Mouse (Mus musculus) bone marrow, adult 2 months (tissue): ENCODE results near the gene Psapl1. TPM values are rescaled to one million over a fixed set of nuclear protein-coding genes. Genes with fewer than 3 reads are reported as not detected.
"Not testable (repeated sequence)": the region's sequence is repeated elsewhere in the genome, so short reads cannot be mapped to it uniquely, and the experiment has no call there.

Source experiments
- H3K27ac ChIP-seq: fragments of 200-500 bp; 2 replicates; pipeline ENCODE4 v1.5.1; 2012; ENCODE audit warnings: low read depth, mild to moderate bottlenecking, control low read depth, inconsistent platforms, low read length; ENCODE audit not compliant: control insufficient read depth, poor library complexity, insufficient read depth
- H3K4me1 ChIP-seq: fragments of 200-500 bp; 2 replicates; pipeline ENCODE4 v1.6.1; 2011; ENCODE audit warnings: low read length; ENCODE audit not compliant: control insufficient read depth, insufficient read depth
- H3K4me3 ChIP-seq: fragments of 200-500 bp; replicated peaks from 2 replicates; pipeline ENCODE3; 2011; ENCODE audit warnings: mild to moderate bottlenecking, low read depth, low read length, control low read depth; ENCODE audit not compliant: control insufficient read depth
- CTCF ChIP-seq: fragments of 200-500 bp; IDR thresholded peaks from 2 replicates; pipeline ENCODE4 v1.5.1; 2011; ENCODE audit warnings: low read length, control low read depth; ENCODE audit not compliant: control insufficient read depth, insufficient read depth
- POLR2A ChIP-seq: fragments of 200-500 bp; IDR thresholded peaks from 2 replicates; pipeline ENCODE4 v1.6.1; 2011; ENCODE audit warnings: low read depth, mild to moderate bottlenecking, control low read depth, low read length, borderline replicate concordance; ENCODE audit not compliant: control insufficient read depth
- WGBS: fragments of 180-500 bp; shearing (Covaris S2); methylation state at CpG from one replicate; pipeline ENCODE4 v1.1.7; 2018; 5-methylcytosine and 5-hydroxymethylcytosine counted together
- polyA plus RNA-seq: library from polyadenylated mRNA; stranded (reverse); fragments of >200 nt; gene quantifications from 2 replicates; pipeline ENCODE4 v1.2.4, GENCODE M21; 2011; ENCODE audit warnings: low replicate concordance; ENCODE audit not compliant: missing spikeins, insufficient read depth, insufficient read length

Psapl1 gene
- polyA plus RNA-seq, 1 experiment: not detected

- Histone ChIP-seq H3K4me1 (no peaks in the 10 kb centered on the region), H3K4me3 (no peak overlapping the region), H3K27ac (no peak overlapping the region)
- 93% methylated on average over 4 of the region's 4 CpGs for WGBS
- TF ChIP-seq CTCF (no peak), POLR2A (no peak)
These were observed 16.3 kb downstream of the Psapl1 start for GRCm38 (mm10) chr5:36220105-36220504.

- H3K4me3 ChIP-seq: no peak overlapping the region
- no peaks in the 10 kb centered on the region for H3K4me1 ChIP-seq
- WGBS: 79% methylated on average over 6 of the region's 6 CpGs
- no peak overlapping the region for H3K27ac ChIP-seq
- TF ChIP-seq POLR2A: no peak
- no peak for TF ChIP-seq CTCF
These were observed 16.8 kb downstream of the Psapl1 start for GRCm38 (mm10) chr5:36220626-36221025.

DNA sequence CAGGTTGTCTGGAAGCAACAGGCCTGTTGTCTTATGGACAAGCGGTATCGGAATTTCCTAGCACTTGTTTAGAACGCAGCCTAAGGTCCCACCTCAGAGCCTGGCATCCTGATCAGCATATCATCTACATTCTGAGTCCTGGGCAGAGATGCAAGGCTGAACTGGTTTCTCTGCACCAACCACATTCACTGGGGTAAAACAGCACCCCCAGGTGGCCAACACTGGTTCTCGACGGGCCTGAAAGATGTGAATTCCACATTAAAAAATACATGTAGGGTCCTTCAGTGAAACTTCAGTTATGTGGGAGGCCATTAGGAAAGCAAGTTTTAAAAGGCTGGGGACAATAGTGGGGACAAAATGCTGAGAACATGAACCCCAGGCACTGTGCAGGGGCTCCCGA is 20.0 kb downstream of the Psapl1 start:
- 61% methylated on average over 6 of the region's 6 CpGs for WGBS
- Histone ChIP-seq H3K27ac (no peak overlapping the region), H3K4me1 (no peaks in the 10 kb centered on the region), H3K4me3 (no peak overlapping the region)
- TF ChIP-seq CTCF (peak; percentile 45; the same call in 1 of the 2 replicates), POLR2A (no peak)

- Histone ChIP-seq H3K4me1 (no peaks in the 10 kb centered on the region), H3K4me3 (no peak overlapping the region), H3K27ac (no peak overlapping the region)
- TF ChIP-seq POLR2A (no peak), CTCF (no peak)
- WGBS: 84% methylated on average over 7 of the region's 7 CpGs
These were observed 22.0 kb downstream of the Psapl1 start for GRCm38 (mm10) chr5:36225855-36226254.

DNA sequence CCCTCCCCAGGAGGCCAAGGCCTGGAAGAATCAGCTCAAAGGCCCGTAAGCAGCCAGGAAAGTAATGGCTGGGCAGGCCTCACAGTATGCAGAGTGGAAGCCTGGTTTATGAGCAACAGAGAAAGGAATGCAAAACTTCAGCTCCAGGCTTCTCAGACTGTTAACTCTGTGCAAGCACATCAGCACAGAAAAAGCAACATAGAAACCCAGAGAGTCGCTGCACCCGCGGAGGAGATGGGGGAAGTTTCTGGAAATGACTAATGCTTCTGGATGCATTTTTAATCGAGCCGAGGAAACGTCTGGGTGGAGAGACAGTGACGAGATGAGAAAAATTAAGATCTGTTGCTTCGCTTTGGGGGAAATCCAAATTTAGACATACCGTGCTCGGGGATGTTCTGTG is 22.5 kb downstream of the Psapl1 start:
- H3K27ac ChIP-seq: no peak overlapping the region
- 39% methylated on average over 11 of the region's 11 CpGs for WGBS
- H3K4me1 ChIP-seq: no peaks in the 10 kb centered on the region
- no peak for TF ChIP-seq POLR2A
- no peak for TF ChIP-seq CTCF
- H3K4me3 ChIP-seq: no peak overlapping the region

DNA sequence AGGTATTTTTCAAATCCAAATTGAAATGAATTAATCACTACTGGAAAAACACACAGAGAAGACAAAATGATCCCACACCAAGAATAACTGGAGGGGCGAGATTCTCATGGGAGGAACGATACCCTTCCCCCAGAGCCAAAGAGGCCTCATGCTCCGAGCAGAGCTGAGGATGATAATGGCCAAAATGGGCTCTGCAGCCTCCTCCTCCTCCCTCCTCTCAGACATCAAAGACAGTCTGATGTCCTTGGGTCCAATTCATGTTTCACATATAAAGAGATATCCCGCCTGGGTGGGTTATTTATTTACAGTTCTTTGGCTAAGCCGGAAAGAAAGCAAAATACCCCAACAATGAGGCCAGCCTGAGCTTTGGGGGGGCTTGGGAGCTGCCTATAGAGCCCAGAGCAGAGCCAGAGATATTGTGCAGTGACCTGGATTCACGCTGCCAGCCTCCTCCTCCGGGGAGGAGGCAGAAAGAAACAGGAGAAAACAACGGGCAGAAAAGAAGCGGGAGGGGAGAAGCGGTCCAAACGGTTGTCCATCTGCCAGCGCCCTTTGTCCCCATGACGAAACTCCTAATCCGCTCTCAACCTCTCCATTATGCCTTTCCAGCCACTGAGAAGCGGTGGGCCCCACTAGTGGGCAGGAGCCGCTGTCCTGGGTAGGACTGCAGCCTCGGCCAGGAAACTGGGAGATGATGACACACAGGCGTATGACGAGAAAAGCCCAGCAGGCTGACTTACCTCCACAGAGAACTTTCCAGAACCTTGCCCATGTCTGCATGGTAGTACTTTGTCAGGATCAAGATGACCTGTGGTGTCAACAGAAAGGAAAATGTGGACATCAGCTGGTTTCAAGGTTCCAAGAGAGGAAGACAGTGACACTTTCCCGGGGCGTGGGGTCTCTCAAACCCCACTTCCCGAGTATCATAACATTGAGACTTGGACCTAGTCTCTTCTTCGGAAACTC is 24.9 kb downstream of the Psapl1 start:
- no peak overlapping the region for H3K4me3 ChIP-seq
- 81% methylated on average over 23 of the region's 23 CpGs for WGBS
- TF ChIP-seq CTCF: no peak
- TF ChIP-seq POLR2A: no peak

DNA sequence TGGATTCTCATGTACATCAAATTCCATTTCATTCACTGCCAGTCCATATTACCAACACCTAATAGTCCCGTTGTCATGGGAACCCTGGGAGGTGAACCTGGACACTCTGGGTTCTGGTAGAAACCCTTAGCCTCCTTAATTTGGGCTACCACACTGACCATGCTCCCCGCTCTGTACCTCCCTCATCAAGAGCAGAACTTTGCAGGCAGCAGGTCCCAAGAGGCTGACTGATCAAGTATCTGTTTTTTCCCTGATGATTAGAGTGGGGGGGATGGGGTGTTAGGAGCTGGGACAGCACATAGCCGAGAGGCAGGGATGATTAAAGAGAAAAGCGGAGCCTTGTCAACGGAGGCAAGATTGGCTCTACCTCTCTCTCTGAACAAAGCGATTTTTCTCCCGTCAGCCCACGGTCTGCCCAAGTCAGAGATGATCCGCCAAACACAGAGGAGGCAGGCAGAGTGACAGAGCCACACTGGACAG is 26.5 kb downstream of the Psapl1 start:
- WGBS: 83% methylated on average over 9 of the region's 9 CpGs
- Histone ChIP-seq H3K27ac (no peak overlapping the region), H3K4me3 (no peak overlapping the region), H3K4me1 (no peaks in the 10 kb centered on the region)
- no peak for TF ChIP-seq CTCF
- TF ChIP-seq POLR2A: no peak

More for the DNA sequence above, 24.9 kb downstream of the Psapl1 start:
- Histone ChIP-seq H3K27ac (no peak overlapping the region), H3K4me1 (no peaks in the 10 kb centered on the region)

DNA sequence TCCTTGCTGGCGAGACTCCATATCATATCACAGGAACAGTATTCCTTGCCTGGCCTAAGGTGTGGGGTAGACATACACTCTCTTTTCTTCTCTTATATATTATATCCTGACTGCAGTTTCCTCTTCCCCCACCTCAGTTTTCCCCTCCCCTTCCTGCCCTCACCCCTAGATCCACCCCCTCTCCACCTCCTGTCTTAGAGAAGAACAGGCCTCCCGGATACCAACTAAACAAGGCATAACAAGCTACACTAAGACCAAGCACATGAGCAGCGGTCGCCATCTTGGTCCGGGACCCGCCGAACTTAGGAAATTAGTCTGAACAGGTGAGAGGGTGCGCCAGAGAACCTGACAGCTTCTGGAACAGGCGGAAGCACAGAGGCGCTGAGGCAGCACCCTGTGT is 33.7 kb downstream of the Psapl1 start:
- H3K4me1 ChIP-seq, H3K4me3 ChIP-seq, H3K27ac ChIP-seq: not testable (repeated sequence)
- WGBS: 91% methylated on average over 8 of the region's 10 CpGs

DNA sequence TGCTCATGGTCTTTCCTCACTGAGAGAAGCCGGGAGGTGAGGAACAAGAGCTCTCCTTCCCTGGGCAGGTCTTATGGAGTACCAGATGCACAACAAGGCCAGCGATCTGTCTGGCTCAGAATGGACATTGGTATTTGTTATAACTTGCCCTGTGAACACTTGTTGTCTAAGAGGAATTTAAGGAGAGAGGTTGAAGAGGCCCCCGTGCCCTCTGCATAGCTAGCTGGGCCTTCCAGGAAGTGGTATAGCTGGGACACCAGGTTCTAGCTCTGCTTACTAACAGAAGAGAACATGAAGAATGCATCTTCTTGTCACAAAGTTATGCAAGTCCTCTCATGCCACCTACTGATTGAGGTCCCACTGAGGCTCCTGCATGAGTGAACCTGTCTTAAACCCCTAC is 44.2 kb downstream of the Psapl1 start:
- TF ChIP-seq CTCF: no peak
- no peak for TF ChIP-seq POLR2A
- no peak overlapping the region for H3K27ac ChIP-seq
- whole genome bisulfite sequencing: 78% methylated on average over 3 of the region's 3 CpGs
- H3K4me1 ChIP-seq: no peaks in the 10 kb centered on the region
- no peak overlapping the region for H3K4me3 ChIP-seq
